Mouse (Mus musculus): ENCODE results near the gene Cda. TPM values are rescaled to one million over a fixed set of nuclear protein-coding genes. Genes with fewer than 3 reads are reported as not detected.

The Cda gene
- polyA plus RNA-seq, 3 experiments from 2014 or later = not detected

DNA sequence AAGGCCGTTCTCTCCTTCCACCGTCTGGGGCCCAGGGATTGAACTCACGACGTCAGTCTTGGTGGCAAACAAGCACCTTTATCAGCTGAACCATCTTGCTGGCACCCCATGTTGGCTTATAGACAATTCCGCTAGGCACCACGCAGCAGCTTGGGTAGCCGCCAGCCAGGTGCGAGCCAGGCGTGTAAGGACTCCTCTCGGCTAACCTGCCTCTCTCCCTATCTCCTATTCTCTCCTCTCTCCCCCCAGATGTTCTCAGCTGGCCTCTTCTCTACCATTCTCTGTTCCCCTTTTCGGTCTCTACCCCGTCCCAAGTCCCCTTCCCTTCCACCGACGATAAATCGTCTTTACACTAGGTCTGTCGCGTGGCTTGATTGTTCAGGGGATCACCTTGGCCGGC is 64.0 kb downstream of the Cda start:
- ATAC-seq = no peak

DNA sequence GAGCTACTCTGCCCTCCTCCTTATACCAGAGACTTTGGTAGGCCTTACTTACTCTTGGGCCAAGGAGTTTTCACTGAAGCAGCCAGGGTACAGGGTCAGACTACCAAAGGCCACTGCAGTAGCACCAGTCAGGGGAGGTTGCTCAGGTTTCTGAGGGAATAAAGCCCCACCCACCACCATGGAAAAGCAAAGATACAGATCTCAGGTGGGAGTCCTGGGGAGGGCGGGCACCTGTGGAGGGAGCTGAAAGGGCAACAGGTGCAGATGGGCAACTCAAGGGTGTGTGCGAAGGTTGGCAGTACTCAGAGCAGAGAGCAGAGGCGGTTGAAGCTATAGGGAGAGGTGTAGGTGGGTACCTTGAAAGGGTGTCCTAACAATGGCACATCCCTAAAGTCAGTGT is 64.8 kb downstream of the Cda start:
- ATAC-seq = no peak

DNA sequence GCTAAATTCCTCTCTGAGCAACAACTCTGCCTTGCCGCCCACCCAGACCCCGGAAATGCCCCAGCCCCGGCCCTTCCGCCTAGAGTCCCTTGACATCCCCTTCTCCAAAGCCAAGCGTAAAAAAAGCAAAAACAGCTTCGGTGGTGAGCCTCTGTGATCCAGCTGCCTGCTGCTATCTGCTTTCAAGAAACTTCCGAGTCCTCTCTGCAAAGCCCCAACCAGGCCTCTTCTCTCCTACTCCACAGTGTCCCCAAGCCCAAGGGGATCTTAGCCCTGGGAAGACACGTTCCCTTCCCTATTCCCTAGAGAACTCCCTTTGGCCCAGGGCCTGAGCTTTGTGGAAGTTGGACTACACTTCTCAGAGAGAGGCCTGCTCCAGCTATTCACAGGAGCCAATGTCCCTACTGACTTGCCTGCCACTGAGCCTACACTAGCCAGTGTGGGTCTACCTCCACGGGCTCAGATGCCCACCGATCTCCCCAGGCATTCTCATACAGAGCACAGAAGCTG is 66.5 kb downstream of the Cda start:
- ATAC-seq = no peak

DNA sequence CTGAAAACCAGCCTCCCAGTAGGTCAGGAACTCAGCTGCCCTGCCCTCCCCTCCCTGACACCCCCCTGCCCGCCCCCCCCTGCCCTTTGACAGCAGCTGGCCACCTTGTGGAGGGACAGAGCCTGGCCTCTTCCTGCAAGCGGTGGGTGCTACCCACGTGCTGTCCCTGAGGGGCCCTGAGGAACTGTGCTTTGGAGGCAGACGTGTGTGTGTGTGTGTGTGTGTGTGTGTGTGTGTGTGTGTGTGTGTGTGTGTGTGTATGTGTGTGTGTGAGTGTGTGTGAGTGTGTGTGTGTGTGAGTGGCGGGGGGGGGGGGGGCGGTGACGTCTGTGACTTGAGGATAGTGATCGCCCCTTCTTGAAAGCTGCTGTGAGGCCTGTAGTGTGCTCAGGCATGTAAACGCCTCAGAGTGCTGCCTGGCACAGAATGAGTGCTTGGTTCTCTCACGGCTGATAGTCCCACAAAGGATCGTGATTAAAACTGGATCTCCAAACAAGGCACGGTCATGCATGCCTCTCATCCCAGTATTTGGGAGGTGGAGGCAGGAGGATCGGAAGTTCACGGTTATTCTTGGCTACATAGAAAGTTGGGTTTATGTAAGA is 73.7 kb downstream of the Cda start:
- ATAC-seq = no peak

DNA sequence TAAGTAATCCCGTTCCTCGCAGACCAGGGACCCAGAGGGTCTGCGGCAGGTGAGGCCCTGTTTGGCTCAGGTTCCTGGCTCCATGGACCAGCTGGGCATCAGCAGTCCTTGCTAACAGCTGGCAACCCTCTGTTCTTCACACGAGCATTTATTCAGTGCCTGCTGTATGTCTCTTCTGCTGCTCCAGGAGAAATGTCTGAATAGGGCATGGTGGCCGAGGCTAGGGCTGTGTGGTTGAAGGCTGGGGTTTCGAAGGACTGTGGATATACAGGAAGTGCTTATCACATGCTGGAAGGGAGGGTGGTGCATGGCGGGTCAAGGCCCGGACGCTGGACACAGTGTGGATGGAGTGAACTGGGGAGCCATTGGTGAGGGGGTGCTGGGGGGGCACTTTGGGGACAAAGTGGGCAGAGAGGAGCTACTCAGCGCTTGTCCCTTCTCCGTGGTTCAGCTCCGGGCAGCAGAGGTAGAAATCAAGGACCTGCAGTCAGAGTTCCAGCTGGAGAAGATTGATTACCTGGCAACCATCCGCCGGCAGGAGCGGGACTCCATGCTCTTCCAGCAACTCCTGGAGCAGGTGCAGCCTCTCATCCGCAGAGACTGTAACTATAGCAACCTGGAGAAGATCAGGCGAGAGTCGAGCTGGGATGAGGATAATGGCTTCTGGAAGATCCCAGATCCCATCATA is 74.4 kb downstream of the Cda start:
- no peak for ATAC-seq

DNA sequence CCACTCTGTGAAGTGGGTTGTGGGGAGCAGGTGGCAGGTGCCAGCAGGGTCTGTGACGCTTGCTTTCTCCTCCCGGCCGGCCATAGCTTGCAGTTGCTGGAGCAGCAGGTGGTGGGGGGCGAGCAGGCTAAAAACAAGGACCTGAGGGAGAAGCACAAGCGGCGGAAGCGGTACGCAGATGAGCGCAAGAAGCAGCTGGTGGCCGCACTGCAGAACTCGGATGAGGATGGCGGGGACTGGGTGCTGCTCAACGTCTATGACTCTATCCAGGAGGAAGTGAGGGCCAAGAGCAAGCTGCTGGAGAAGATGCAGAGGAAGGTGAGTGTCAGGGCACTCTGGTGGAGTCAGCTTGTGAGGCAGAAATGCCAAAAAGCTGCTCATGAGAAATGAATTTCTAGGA is 75.8 kb downstream of the Cda start:
- no peak for ATAC-seq

DNA sequence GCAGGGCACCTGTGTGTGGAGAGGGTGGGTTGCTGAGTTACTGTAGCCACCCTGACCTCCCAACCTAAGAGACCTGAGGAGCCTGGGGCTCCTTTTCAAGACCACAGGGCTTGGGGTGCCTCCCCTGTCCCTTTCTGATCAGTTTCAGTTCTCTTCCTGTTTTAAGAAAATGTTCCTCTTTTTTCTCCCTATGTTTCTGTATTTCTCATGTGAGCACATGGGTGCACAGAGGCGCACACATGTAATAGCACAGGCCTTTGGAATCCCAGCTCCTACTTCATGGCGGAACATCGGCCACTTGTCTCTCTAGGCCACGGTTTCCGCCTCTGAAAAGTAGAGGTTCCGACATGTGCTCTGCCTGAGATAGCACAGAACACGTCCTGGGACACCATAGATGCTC is 79.1 kb downstream of the Cda start:
- ATAC-seq = no peak

Other genes with a start within 250 kb of the Cda start
- 100 to 1,000 TPM; 144 to 154 (median 152) TPM for gene Hp1bp3, start 151.7 kb downstream of the Cda start, polyA plus RNA-seq (2017; shearing (Covaris generic))
- gene Sh2d5, start 117.6 kb downstream of the Cda start, polyA plus RNA-seq (2017; shearing (Covaris generic)) = under 1 TPM; 0.16 to 0.53 (median 0.21) TPM
- not detected for gene Kif17, start 117.6 kb downstream of the Cda start, polyA plus RNA-seq (2017; shearing (Covaris generic))
- 100 to 1,000 TPM; 101 to 118 (median 104) TPM for gene Ddost, start 63.3 kb downstream of the Cda start, polyA plus RNA-seq (2017; shearing (Covaris generic))
- gene Pink1, start 41.7 kb downstream of the Cda start, polyA plus RNA-seq (2017; shearing (Covaris generic)) = 10 to 100 TPM in 2 of 3 experiments, 1 to 10 TPM in 1; 6.0 to 24.7 (median 10.8) TPM
- not detected for gene Fam43b, start 28.5 kb upstream of the Cda start, polyA plus RNA-seq (2017; shearing (Covaris generic))
- 10 to 100 TPM; 11.9 to 16.6 (median 14.9) TPM for gene Mul1, start 66.7 kb upstream of the Cda start, polyA plus RNA-seq (2017; shearing (Covaris generic))
- gene Camk2n1, start 86.3 kb upstream of the Cda start, polyA plus RNA-seq (2017; shearing (Covaris generic)) = 1 to 10 TPM; 1.0 to 2.1 (median 1.2) TPM

Data from inflammation-experienced regulatory T-cells, adult 6 months (primary cell).